In the genomic region with DNA sequence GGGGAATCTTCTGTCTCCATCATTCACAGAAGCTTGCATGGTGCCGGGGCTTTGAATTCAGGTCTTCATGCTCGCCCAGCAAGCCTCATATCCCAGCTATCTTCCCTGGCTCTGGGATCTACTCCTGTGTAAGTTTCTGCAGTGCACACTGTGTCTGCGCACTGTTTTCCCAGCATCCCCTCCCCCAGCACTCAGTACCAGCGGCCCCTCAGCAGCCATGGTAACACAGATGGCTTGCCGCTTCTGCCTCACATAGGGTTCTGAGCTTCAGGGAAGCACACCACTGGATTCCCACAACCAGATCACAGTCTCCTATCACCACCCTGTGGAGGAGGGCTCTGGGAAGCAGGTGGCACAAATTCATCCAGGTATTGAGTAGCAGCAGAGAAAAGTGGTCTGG, we compare ENCODE assay signal across 20 mouse cellular contexts.
DNase-seq lines count a peak whose midpoint lies in the region; ATAC-seq and TF ChIP-seq lines count a peak whose summit lies in the region.
"Had no signal": no experiment of that assay in that cellular context is flagged by ENCODE, and none has a peak within 500 bp of the region (broad histone marks: within the 10 kb centered on the region; RNA-seq: fewer than 3 reads in every experiment).

No protein-coding gene starts in this region.

- peak; percentile 50; the same call in 1 of the 2 replicates for ATAC-seq in forebrain, embryonic 13.5 days
- no peak; the same call in 1 of the 2 replicates for ATAC-seq in forebrain, embryonic 15.5 days (replicated peaks)
- ATAC-seq in midbrain, embryonic 11.5 days (ENCODE audit: low FRiP score) = no peak; the same call in 1 of the 2 replicates
- peak; percentile 73; the same call in 1 of the 2 replicates for ATAC-seq in hindbrain, postnatal 0 days
- ATAC-seq in cerebellum, adult (ENCODE audit: insufficient number of reproducible peaks, low FRiP score, low TSS enrichment) = no peak
- ATAC-seq: lung, postnatal 0 days had no signal

- H3K27me3 ChIP-seq in forebrain, embryonic 13.5 days = no peaks in the 10 kb centered on the region
- H3K27me3 ChIP-seq in forebrain, embryonic 15.5 days = no peaks in the 10 kb centered on the region
- H3K27me3 ChIP-seq in midbrain, embryonic 10.5 days (ENCODE audit: low read depth, poor library complexity, severe bottlenecking) = no peaks in the 10 kb centered on the region
- no peaks in the 10 kb centered on the region for H3K27me3 ChIP-seq in midbrain, embryonic 11.5 days (ENCODE audit: control insufficient read depth, insufficient read depth, low read length)
- H3K27me3 ChIP-seq in hindbrain, postnatal 0 days (ENCODE audit: insufficient read depth, low read length) = no peaks in the 10 kb centered on the region
- H3K27me3 ChIP-seq: CH12.LX; embryonic facial prominence, embryonic 12.5 days; limb, embryonic 12.5 days; liver, embryonic 13.5 days had no signal

- H3K4me3 ChIP-seq in forebrain, embryonic 13.5 days = no peak overlapping the region
- no peak overlapping the region for H3K4me3 ChIP-seq in forebrain, embryonic 15.5 days
- no peak overlapping the region for H3K4me3 ChIP-seq in midbrain, embryonic 10.5 days
- no peak overlapping the region for H3K4me3 ChIP-seq in midbrain, embryonic 11.5 days (ENCODE audit: low read depth, low read length)
- no peak overlapping the region for H3K4me3 ChIP-seq in hindbrain, postnatal 0 days (ENCODE audit: low read length)
- H3K4me3 ChIP-seq: embryonic facial prominence, embryonic 12.5 days; left cerebral cortex, adult 2 months; limb, embryonic 12.5 days; liver, embryonic 13.5 days had no signal

- intact Hi-C loops in gastrocnemius, postnatal 36 days (cut with DNase I) = no loop called here

- WGBS in forebrain, embryonic 13.5 days = 68% methylated on average over 5 of the region's 5 CpGs
- WGBS in forebrain, embryonic 15.5 days = 63% methylated on average over 5 of the region's 5 CpGs
- WGBS in midbrain, embryonic 10.5 days = 82% methylated on average over 5 of the region's 5 CpGs
- WGBS in midbrain, embryonic 11.5 days = 76% methylated on average over 5 of the region's 5 CpGs
- 19% methylated on average over 5 of the region's 5 CpGs for WGBS in hindbrain, postnatal 0 days

- no peak for DNase-seq in midbrain, embryonic 10.5 days (ENCODE audit: low spot score)
- no peak for DNase-seq in midbrain, embryonic 11.5 days (ENCODE audit: low spot score, missing footprints)
- peak; percentile 60 for DNase-seq in brain, embryonic 14.5 days (ENCODE audit: low read depth)
- DNase-seq in hindbrain, postnatal 0 days (ENCODE audit: low spot score) = peak; percentile 48
- DNase-seq in gastrocnemius, postnatal 36 days = no peak
- DNase-seq: adrenal gland, adult 2 months; cerebellum, adult 11-12 months; heart, postnatal 14 days; kidney, postnatal 4 days; liver, embryonic 13.5 days; thymus, postnatal 4 days had no signal

- no peak overlapping the region for H3K9ac ChIP-seq in forebrain, embryonic 13.5 days
- no peak overlapping the region for H3K9ac ChIP-seq in forebrain, embryonic 15.5 days (replicated peaks)
- no peak overlapping the region for H3K9ac ChIP-seq in midbrain, embryonic 11.5 days (ENCODE audit: low read length)
- no peak overlapping the region for H3K9ac ChIP-seq in hindbrain, postnatal 0 days (replicated peaks; ENCODE audit: low read length)
- H3K9ac ChIP-seq: embryonic facial prominence, embryonic 12.5 days; limb, embryonic 12.5 days; liver, embryonic 13.5 days had no signal

- H3K4me1 ChIP-seq in forebrain, embryonic 13.5 days = no peaks in the 10 kb centered on the region
- peaks cover 7% of the 10 kb centered on the region for H3K4me1 ChIP-seq in forebrain, embryonic 15.5 days
- peaks cover 10% of the 10 kb centered on the region for H3K4me1 ChIP-seq in midbrain, embryonic 10.5 days
- H3K4me1 ChIP-seq in midbrain, embryonic 11.5 days (ENCODE audit: control insufficient read depth, insufficient read depth, low read length) = no peaks in the 10 kb centered on the region
- H3K4me1 ChIP-seq in hindbrain, postnatal 0 days (ENCODE audit: insufficient read depth, low read length) = no peaks in the 10 kb centered on the region
- H3K4me1 ChIP-seq: embryonic facial prominence, embryonic 12.5 days; limb, embryonic 12.5 days; liver, embryonic 13.5 days had no signal

- no peaks in the 10 kb centered on the region for H3K9me3 ChIP-seq in forebrain, embryonic 13.5 days (replicated peaks)
- H3K9me3 ChIP-seq in forebrain, embryonic 15.5 days = no peaks in the 10 kb centered on the region
- H3K9me3 ChIP-seq in midbrain, embryonic 10.5 days (replicated peaks) = no peaks in the 10 kb centered on the region
- H3K9me3 ChIP-seq in midbrain, embryonic 11.5 days (ENCODE audit: control insufficient read depth, low read length) = no peaks in the 10 kb centered on the region
- no peaks in the 10 kb centered on the region for H3K9me3 ChIP-seq in hindbrain, postnatal 0 days (ENCODE audit: low read length)
- H3K9me3 ChIP-seq: embryonic facial prominence, embryonic 12.5 days; limb, embryonic 12.5 days; liver, embryonic 13.5 days had no signal

- no peak for TF ChIP-seq POLR2A in brain, embryonic 14.5 days (IDR thresholded peaks at IDR 0.05; ENCODE audit: borderline replicate concordance, extremely low read depth, insufficient read depth, insufficient read length, poor library complexity, severe bottlenecking)

- no peak overlapping the region for H3K27ac ChIP-seq in forebrain, embryonic 13.5 days
- H3K27ac ChIP-seq in forebrain, embryonic 15.5 days (replicated peaks) = no peak overlapping the region
- H3K27ac ChIP-seq in midbrain, embryonic 10.5 days (replicated peaks) = peak overlapping the region; percentile 46; the same call in 1 of the 2 replicates
- H3K27ac ChIP-seq in midbrain, embryonic 11.5 days (ENCODE audit: low read depth, low read length) = no peak overlapping the region
- H3K27ac ChIP-seq in hindbrain, postnatal 0 days = no peak overlapping the region
- H3K27ac ChIP-seq: embryonic facial prominence, embryonic 12.5 days; left cerebral cortex, adult 2 months; limb, embryonic 12.5 days; liver, embryonic 13.5 days had no signal

- H3K36me3 ChIP-seq in forebrain, embryonic 13.5 days (ENCODE audit: poor library complexity, severe bottlenecking) = no peaks in the 10 kb centered on the region
- H3K36me3 ChIP-seq in forebrain, embryonic 15.5 days = no peaks in the 10 kb centered on the region
- no peaks in the 10 kb centered on the region for H3K36me3 ChIP-seq in midbrain, embryonic 10.5 days
- H3K36me3 ChIP-seq in midbrain, embryonic 11.5 days (ENCODE audit: control insufficient read depth, insufficient read depth, low read length) = no peaks in the 10 kb centered on the region
- H3K36me3 ChIP-seq in hindbrain, postnatal 0 days (ENCODE audit: insufficient read depth, low read length) = no peaks in the 10 kb centered on the region
- H3K36me3 ChIP-seq: embryonic facial prominence, embryonic 12.5 days; limb, embryonic 12.5 days; liver, embryonic 13.5 days had no signal

- no peak overlapping the region for H3K4me2 ChIP-seq in forebrain, embryonic 13.5 days
- no peak overlapping the region for H3K4me2 ChIP-seq in forebrain, embryonic 15.5 days (replicated peaks)
- no peak overlapping the region for H3K4me2 ChIP-seq in midbrain, embryonic 11.5 days
- H3K4me2 ChIP-seq in hindbrain, postnatal 0 days (ENCODE audit: low read depth, low read length) = no peak overlapping the region
- H3K4me2 ChIP-seq: embryonic facial prominence, embryonic 12.5 days; heart, embryonic 11.5 days; limb, embryonic 12.5 days; liver, embryonic 13.5 days had no signal

- no peak for TF ChIP-seq CTCF in brain, embryonic 14.5 days (IDR thresholded peaks at IDR 0.05; ENCODE audit: borderline replicate concordance, extremely low read depth, insufficient read depth, insufficient read length)
- TF ChIP-seq CTCF in hindbrain, postnatal 0 days (IDR thresholded peaks at IDR 0.05; ENCODE audit: low read depth) = no peak

Comparison
In these comparisons a context has a peak if more than half of its experiments do, and no peak if none do; other contexts are left out.
1. ATAC-seq: peak in forebrain, embryonic 13.5 days (single experiment) and hindbrain, postnatal 0 days (single experiment); none in forebrain, embryonic 15.5 days (single experiment), midbrain, embryonic 11.5 days (single experiment) and cerebellum, adult (single experiment).
2. DNase-seq: peak in brain, embryonic 14.5 days (single experiment) and hindbrain, postnatal 0 days (single experiment); none in midbrain, embryonic 10.5 days (single experiment), midbrain, embryonic 11.5 days (single experiment) and gastrocnemius, postnatal 36 days (0 of 2).